Mouse (Mus musculus): ENCODE data around the gene Frmd6. TPM values are rescaled to one million over a fixed set of nuclear protein-coding genes. Genes with fewer than 3 reads are reported as not detected.

Frmd6 gene
- total RNA-seq, 2 experiments from 2014 or later: 38.3 to 41.1 TPM

DNA sequence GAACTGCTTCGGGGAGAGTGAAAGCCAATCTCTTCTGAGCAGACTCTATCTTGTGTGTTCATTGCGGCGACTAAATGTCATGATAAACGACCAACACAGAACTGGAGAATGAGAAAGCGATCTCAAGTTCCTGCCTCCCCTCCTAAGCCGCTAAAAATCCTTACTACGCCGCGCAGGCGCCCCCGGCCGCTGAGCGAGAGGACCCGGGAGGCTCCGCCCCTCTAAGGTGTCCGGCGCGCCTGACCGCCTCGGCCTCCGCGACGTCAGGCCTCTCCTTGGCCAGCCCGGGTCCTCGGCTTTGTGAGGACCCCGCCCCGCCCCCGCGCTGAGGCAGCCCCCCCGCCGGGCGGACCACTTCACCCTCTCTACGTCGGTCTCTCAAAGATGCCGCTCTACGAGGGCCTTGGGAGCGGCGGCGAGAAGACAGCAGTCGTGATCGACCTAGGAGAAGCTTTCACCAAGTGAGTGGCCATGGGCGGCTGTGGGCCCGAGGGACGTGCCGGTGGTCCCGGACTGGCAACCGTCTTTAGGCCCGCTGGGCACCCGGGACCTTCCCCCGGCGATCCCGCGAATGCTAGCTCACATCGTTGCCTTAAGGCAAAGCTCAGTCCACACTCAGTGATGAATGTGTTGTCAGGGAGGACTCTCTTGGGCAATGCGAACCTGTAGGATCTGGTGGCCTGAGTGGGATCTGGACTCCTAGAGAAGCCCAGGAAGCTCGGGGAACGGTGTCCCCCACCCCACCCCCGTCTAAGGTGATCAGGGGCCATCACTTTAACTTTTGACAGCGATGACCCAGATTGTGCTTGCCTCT lies 112.5 kb downstream of the Frmd6 start, which contains the start of gene Actr10:
Gene Actr10, plus strand, starts transcription at position 287 of the 814 bp plus-strand sequence.
- intact Hi-C loops (cut with DNase I): no loop called here
- peak; percentile 97 to 98 for DNase-seq

DNA sequence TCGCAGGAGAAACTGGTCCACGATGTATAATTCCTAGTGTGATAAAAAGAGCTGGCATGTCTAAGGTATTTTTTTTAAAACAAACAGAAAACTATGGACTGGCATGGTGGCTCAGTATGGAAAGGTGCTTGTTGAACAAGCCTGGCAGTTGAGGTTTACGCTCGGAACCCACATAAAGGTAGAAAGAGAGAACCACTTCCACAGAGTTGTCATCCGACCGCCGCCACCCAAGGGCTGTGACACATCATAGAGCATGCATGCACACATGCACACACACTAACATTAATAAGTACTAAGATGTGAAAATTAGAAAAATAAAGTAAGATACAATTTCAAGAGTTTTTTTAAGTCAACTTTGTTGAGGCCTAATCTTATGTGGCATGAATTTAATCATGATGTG lies 115.5 kb downstream of the Frmd6 start:
- intact Hi-C loops (cut with DNase I): no loop called here
- no peak for DNase-seq

DNA sequence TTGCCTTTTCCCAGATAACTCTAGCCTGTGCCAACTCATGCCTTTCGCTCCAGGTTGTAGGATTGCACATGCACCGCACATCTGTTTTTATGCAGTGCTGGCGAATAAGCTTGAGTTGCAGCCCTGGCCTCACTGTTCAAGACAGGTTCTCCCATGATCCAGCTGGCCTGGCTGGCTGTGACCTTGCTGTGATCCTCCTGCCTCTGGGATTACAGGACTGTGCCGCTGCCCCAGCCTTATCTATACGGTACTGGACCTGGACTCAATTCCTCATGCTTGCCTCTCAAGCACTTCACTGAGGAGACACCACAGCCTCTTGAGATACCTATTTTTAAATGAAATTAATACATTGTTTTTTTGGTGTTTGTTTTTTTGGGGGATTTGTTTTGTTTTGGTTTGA lies 118.9 kb downstream of the Frmd6 start:
- DNase-seq: peak; percentile 7 to 12
- intact Hi-C loops (cut with DNase I): no loop called here

DNA sequence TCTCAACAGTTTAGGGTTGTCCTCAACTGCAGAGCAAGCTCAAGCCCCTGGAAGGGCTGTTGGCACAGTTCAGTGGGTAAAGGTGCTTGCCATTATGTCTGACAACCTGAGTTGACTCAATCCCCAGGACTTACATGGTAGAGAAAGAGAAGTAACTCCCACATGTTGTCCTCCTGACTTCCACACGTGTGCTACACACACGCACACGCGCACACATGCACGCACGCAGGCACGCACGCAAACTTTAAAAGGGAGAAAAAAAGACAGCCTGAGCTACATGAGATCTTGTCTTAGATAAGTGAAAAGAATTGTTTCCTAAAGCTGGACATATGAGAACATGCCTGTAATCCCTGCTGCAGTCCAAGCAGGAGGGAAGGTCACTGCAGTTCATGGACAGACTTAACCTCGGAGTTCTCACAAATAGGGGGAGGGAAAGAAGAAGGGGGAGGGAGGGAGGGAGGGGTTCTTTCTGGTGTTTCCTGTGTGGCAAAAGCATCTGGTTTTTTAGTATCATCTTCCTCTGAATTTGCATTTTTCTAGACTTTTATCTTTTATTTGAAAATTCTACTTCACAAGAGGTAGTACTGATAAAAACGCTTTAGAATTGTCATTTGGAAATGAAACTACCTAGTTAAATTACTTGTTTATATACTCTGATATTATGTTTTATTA lies 121.4 kb downstream of the Frmd6 start:
- no peak for DNase-seq
- intact Hi-C loops (cut with DNase I): no loop called here

Other genes starting within 250 kb of the Frmd6 start
- 100 to 1,000 TPM; 136 to 141 TPM for gene Actr10, start 112.3 kb downstream of the Frmd6 start, total RNA-seq (2021)
- 100 to 1,000 TPM; 218 to 231 TPM for gene Psma3, start 149.1 kb downstream of the Frmd6 start, total RNA-seq (2021)
- 10 to 100 TPM; 16.9 TPM for gene Arid4a, start 190.5 kb downstream of the Frmd6 start, total RNA-seq (2021)